Mouse (Mus musculus): ENCODE data around the gene Etnk2. TPM values are rescaled to one million over a fixed set of nuclear protein-coding genes. Genes with fewer than 3 reads are reported as not detected.

The Etnk2 gene
- total RNA-seq, 2 experiments from 2014 or later = 0.21 to 0.52 TPM

DNA sequence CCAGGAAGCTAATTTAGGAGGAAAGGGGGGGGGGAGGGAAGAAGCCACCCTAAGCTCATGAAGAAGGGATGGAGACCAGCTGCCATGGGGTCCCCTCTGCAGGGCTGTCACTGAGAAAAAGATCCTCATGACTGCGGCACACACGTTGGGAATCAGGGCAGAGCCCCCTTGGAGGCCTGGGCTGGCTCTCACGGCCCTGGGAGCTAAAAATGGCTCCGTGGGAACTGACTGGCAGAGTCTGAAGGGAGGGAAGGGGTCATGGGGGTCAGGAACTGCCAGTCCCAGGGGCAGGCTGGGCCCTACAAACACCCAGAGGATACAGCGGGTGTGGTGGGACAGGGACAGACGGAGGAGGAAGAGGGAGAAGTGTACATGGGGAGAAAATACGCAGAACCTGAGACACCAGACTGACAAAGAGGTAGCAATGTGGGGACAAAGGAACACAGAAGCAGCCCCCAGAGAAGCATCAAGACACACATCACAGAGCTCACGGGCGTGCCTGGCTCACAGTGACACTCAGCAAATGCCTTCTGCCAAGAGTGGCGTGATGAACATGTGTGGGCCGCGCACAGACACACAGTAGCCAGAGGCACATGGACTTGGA is 19.3 kb downstream of the Etnk2 start:
- no peak for DNase-seq

DNA sequence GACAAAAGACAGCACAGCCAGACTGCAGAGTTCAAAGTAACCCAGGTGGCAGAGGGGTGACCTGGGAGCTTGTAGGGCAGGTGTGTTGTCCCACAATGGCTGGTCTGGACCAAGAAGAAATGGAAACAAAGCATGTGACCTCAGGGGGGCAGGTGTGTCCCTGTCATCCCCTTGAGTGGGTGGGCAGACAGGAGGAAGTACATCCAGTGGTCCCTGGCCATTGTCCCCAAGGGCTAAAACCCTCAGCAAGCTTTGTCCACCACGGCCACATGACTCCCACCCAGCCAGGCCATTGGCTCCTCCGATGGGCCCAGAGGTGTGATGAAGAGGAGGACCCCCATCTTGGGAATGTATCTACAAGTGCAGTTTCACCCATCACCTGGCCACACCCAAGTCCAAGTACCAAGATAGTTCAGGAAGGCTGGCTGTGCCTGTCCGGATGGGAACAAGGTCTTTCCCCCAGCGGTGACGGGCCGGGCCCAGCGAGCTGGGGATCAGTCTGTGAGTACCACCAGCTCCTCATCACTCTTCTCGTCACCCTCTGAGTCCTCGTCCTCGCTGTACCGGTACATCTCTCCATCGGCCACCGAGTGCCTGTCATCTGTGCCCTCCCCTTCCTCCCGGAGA is 19.9 kb downstream of the Etnk2 start:
- DNase-seq = no peak

DNA sequence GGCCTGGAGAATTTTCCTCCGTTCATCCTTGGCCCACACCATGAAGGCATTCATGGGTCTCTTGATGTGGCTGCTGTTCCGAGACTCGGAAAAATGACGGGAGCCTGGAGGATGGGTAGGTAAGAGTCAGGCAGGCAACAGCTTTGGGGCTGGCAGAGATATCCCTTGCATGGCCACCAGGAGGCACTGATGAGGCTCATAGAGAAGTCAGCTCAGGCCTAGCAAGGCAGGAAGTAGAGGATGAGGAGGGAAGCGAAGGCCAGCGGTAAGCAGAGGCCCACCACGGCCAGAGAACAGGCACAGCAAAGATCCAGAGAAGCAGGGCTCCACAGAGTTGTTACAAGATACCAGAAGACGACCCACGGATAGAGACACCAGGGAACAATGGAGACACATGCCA is 22.1 kb downstream of the Etnk2 start:
- peak; percentile 70 to 81 for DNase-seq

DNA sequence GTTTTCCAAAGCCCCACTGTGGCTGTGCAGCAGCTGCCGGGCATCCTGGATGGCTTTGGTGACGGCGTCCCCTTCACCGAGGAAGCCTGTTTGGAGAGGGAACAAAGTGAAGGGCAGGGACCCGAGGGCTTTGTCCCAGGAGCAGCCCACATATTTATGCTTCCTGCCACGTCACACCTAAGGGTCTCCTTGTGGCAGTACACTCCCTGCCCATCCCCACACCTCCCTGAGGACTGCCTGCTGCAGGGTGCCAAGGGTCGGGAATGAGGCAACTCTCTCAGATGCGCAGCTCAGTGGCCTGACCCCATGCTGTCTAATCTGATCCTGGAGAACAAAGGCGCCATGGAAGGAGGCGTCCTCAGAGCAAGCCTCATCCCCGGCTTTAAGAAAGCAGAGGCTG is 22.8 kb downstream of the Etnk2 start:
- no peak for DNase-seq

DNA sequence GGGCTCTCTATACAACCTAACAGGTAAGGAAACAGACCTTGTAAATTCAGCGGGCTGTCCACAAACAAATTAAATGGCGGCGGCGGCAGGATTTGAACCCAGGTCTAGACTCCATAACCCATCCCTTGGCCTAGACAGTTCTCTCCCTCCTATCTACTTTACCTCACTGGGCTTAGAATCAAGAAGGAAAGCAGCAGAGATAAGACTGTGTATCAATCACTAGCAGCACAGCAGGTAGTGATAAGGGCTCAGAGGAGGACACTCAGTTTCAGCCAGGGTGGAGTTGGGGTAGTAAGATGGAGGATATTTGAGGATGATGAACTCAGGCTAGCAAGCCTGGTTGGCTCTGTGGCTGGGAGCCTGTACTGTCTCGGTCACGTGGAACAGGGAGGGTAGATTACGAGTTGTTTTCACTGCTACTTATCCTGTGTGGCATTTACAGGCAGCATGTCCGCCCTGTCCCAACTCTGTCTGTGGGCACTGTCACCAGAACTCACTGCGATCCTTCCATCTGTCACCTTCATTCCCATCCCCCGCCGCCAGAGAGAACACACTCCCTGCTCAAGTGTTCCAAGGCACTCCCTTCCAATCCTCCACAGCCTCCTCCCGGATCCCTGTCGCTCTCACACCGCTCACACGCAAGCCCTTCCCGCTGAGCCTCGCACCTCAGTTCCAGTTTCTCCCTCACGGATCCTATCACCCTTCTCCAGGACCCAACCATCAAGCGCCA is 24.3 kb downstream of the Etnk2 start:
- no peak for DNase-seq

DNA sequence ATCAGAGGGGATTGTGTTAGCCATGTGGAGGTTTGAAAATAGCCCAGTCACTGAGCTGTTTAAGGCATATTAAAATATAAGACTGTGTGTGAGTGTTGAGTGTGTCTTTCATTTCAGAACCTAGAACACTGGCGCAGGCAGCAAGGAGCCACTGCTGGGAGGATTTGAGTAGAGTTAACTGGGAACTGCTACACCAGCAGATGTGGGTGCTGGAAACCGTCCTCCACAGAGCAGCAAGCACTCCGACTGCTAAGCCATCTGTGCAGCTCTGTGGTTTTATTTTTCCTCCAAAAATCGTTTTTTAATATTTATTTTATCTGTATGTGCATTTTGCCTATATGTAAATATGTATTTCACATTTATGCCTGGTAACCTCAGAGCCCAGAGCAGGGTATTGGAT is 31.3 kb downstream of the Etnk2 start:
- DNase-seq = no peak

DNA sequence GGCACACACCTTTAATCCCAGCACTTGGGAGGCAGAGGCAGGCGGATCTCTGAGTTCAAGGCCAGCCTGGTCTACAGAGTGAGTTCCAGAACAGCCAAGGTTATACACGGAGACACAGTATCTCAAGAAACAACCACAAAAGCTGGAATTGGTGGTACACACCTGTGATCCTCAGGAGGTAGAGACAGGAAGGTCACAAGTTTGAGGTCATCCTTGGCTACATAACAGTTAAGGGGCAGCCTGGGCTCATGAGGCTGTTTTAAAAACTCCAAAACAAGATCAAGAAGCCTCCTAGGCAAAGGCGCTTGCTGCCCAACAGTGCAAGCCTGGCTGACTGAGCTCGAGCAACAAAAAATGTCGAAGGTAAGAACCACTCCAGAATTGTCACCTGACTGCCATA is 33.3 kb downstream of the Etnk2 start:
- no peak for DNase-seq

DNA sequence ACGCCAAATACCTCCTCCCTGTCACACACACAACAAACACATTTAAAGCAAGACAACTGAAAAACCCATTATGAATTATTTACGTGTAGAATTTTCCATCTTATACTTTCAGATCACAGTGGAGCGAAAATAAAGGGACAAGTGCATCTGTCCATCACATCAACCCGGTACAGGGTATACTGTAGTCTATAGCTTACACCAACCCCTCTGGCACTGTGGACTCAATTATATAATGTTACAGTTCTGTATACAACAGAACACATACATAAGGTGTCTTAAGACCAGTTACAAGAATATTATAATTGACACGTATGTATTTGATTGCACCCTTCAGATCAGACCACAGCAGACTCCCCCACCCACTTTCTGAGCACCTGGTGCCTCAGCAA is 33.7 kb downstream of the Etnk2 start:
- no peak for DNase-seq

DNA sequence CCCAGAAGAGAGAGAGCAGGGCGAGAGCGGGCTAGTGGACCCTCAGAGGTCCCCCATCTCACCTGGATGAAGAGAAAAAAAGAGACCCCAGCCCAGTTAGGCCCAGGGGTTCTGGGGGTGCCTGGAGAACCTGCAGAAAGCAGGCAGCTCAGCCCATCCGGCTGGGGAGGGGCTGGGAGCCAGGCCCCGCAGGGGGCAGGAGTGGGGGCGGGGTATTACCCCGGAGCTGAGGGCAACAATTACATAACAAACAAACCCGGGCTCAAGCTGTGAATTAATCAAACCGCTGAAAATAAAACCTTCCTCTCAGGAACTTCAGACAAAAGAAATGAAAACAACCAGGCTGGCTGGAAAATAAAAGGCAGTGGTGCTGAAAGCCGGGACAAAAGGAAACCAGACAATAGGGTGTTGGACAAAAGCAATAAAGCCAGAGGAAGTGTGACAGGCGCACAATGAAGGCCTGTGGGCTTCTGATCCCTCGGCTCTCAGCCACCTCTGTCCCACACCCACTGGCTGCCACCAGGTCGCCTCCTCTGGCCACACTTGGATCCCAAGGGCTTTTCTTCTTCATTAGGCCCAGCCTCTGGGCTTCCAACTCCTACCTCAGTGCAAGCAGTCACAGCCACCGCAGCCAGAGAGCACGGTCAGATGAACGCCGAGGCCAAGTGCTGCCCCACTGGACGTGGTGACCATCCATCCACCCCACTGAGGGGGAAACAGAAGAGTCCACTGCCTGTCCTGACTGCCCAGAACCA is 34.3 kb downstream of the Etnk2 start:
- DNase-seq = peak; percentile 47 to 73

DNA sequence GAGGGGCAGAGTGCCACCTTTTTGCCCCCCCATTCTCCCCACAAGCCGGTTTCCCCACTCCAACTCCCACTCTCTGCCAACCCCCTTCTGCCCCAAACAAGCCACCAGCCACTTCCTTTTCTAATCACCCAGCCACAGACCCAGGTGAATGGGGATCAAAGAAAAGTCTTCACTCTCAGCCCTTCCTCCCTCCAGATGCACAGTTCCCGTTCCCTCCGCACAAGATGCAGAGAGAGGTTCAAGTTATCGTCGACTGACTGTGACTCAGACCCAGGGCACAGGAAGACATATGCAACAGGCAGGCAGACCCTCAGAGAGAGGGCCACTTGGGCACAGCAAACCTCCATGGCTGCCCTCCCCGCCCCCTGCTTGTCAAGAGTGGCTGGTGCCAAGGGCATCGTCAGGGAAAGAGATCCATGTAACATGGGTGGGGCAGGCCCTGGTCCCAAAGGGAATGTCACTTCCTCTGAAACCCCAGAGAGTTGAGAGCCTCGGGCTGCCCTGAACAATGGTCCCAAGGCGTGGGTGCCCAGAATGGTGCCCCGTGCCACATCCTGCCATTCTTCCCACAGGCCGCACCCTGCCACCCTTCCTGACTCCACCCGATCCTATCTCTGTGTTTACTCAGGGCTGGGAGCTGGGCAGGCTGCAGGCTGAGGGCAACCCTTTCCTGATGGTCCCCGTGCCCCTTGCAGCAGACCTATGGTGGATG is 36.8 kb downstream of the Etnk2 start:
- peak in 1 of 2 experiments; percentile 35 for DNase-seq

DNA sequence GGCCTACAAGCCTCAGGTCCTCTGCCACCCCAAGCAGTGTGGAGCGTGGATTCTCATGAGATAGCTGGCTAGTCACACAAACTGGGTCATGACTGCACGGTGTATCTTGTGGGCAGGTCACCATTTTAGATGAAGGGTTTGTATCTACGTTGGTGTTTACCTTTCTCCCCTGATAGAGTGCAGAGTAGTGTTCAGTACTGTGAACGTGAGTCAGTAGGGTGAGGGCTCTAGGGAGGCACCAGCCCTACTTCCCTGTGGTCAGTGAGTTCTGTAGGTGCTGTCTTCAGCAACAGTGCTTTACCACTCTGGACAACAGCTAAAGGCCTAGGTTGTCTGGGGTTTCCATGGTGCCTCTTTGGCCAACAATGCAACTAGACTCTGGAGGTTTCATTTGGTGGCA is 40.6 kb downstream of the Etnk2 start:
- no peak for DNase-seq

DNA sequence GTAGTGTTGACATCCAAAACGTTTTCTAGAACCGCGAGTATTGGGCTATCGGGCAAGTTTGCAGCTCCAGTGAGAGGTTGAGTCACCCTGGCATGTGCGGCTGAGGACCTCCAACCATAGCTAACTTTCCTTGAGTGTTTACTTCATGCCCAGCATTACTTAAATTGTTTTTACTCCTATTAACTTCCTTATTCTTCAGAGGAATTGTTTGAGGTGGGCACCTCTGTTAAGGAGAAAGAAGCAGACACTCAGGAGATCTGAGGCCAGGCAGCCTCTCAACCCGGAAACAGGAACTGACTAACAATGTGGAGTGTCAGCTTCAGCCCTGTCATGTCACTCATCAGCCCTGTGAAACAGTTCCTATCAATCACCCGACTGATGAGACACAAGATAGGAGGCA is 43.2 kb downstream of the Etnk2 start:
- DNase-seq = peak in 1 of 2 experiments; percentile 5

DNA sequence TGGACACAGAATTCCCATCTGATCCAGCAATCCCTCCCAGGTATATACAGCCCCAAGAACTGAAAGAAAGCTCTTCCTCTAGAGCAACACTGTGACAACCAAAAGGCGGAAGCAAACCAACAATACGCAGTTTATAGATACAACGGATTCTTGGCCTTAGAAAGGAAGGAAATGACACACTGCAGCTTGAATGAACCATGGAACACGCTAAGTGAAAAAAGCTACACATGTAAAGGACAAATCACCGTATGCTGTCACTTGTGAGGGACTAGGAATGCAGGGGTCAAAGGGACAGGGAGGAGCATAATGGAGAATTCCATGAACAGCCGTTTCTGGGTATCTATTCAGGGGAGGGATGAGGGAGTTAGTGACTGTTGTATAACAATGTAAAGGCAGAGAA is 44.1 kb downstream of the Etnk2 start:
- DNase-seq = peak in 1 of 2 experiments; percentile 3

DNA sequence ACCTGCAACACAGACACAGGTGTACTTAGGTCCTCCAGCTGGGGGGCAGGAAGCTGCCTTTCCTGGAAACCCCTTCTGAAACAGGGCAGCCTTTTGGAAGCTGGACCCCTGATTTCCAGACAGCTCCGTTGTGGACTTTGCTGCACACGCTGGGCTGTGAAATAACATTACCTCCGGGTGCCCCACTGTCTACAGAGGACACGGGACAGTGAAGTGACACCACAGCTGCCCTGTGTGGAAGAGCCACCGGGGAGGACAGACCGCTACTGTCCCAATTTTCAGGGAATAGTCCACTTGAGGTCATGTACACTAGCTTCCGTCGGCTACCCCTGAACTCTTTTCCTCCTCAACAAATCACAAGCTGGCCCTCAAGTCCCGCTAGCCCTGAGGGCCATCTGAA is 44.9 kb downstream of the Etnk2 start:
- peak in 1 of 2 experiments; percentile 4 for DNase-seq

DNA sequence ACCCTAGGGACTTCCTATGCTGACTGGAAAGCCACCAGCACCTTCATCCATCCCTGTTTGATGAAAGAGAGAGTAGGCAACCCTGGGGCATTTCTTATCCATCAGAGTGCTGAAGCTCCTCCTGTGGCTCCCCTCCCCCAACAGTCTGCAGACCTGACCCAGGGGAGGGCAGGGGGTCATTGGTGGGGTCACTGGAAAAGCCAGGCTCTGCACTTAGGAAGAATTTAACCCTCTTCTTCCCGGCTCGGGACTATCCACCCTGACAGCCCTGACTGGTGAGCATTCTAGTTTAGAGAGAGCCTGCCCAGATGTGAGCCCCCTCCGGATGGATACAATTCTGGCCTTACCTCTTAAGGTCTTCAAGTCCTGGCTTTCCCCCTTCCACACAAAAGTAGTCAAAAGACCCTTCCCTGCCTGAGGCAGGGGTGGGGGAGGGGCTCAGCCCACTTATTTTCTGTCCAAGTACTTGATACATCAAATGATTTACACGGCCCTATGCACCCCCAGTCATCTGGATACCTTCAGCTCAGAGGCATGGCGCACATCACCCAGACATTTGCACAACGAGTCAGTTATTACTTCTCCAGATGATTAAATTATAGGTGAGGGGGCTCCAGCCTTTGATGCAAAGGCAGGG is 45.6 kb downstream of the Etnk2 start:
- peak in 1 of 2 experiments; percentile 5 for DNase-seq

DNA sequence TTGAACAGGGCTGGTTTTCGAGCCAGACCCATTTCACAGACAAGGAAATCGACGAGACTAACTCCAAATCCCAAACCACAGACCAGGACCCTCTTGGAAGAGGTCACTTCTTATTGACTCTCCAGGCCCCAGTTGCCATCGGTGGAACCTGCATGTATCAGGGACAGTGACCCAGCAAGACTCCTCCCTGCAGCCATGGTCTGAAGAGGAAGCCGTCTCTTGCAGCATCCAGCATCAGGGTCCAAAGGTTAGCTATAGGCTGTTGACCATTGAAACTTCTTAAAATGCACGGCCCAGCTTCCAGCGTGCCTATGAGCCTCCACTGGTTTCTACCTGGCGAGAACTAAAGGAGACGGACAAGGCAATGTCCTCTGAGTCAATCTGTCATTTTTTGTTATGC is 46.4 kb downstream of the Etnk2 start:
- peak in 1 of 2 experiments; percentile 4 for DNase-seq

DNA sequence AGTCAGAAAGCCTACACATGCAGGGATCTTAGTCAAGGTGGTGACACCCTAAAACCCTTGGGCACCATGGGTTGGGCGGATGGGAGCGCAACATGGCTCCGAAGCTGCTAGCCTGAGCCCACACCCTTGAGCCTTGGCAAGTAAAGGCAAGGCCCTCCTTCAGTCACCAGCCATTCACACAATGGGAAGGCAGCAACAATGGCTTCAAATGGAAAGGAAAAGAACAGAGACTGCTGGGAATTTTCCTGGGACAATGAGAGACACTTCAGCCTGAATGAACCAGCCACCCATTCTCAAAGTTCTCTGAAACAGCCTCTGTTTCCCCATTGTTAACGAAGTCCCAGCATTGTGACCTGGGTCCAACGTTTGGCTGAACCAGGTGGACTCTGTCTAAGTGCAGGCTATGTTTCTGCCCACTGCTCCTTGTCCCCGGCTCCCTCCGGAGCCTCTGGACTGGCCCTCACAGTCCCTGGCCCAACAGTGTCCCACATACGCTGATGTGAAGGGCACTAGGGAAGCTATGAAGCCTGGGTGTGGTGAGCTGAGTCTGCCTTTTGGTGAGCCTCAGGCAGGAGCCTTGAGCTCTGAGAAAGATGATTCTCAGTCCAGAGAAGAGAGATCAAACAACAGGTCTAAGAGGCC is 48.3 kb downstream of the Etnk2 start:
- DNase-seq = no peak

DNA sequence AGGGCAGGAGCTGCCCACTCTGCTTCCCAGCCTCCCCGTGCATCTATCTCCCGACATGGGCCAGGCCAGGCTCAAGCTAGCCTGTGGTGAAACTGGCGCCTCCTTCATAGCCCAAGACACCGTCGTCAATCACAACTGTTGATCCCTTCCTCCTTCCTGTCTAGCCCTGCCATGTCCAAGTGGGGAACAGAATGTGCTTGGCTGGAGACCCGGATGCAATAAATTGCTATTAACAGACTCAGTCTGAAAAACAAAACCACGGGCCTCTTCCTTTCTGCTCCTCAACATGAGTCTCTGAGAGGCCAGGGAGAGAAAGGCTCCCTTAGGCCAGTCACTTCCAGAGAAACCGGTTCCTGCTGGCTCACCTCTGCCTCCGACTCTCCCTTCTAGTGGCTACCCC is 49.6 kb downstream of the Etnk2 start:
- peak; percentile 58 to 69 for DNase-seq

DNA sequence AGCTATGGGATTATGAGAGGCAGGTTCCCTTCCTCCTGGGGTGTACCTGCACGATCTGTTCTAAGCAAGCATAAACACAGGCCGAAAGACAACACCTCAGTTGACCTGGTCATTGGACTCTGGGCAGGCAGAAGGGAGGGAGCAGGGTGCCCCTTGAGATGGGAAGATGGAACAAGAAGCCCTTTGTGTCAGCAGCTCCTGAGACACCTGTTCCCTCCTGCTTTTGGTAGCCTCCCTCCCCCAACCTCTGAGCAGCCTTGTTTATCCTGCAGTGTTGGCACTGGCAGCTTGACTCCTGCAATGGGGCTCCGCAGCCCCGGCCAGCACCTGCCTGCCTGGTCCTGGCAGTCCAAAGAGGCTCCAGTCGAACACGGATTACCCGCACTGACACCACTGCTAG is 51.7 kb downstream of the Etnk2 start:
- no peak for DNase-seq

DNA sequence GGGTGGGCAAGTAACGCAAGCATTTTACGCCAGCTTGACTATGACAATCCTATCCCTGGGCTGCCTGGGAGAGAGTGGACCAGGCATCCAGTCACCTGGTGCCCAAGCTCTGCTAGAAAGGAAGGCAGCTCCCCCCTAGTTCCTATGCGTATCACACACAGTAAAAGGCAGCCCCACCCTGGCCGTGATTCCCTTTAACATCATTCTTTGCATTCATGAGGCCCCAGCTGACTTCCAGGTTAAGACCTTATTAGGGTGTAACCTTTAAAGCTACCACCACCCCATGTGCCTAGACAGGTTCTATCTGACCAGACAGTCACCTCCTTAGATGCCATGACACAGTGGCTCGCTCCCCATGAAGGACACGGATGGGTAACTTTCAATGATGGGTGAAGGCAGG is 52.1 kb downstream of the Etnk2 start:
- no peak for DNase-seq

DNA sequence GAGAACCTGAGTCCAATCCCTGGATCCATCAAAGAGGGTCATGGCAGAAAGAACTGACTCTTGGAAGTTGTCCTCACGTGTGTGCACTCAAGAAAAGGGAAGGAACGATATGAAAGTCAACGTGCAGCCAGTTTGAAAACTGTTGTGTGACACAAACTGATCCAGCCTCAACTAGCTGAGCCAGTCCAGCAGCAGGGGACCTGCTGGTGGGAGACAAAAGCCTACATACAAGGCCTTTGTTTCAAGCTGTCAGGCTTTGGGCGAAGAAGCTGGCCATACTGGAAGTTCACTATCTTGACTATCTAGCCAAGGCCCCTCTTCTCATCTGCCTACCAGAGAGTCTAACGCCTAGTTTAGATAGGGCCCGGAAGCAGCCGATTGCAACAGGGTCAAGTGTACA is 53.1 kb downstream of the Etnk2 start:
- DNase-seq = peak in 1 of 2 experiments; percentile 10
